12 mouse cellular contexts compared by ENCODE assay signal in genomic region chr2:77251736-77252135, GRCm38 (mm10).
"Had no signal": no experiment of that assay in that cellular context is flagged by ENCODE, and none has a peak within 500 bp of the region (broad histone marks: within the 10 kb centered on the region; RNA-seq: fewer than 3 reads in every experiment).

No protein-coding gene starts in this region.

- DNase-seq: retina, postnatal 1 day; right cerebral cortex, adult 18-20 months; right cerebral cortex, postnatal 14 days; right cerebral cortex, postnatal 25 days; right cerebral cortex, postnatal 4 days; spleen, adult 18-20 months; thymus, adult 18-20 months; thymus, adult 2 months; thymus, postnatal 14 days; thymus, postnatal 25 days; thymus, postnatal 36 days; thymus, postnatal 4 days had no signal
